Mouse (Mus musculus): ENCODE results near the gene Trim67.

- TF ChIP-seq CTCF (IDR thresholded peaks at IDR 0.05; ENCODE audit: insufficient read depth, low read length), result no peak
- no peak for TF ChIP-seq POLR2A (IDR thresholded peaks at IDR 0.05; ENCODE audit: borderline replicate concordance, extremely low read depth, low read depth, low read length)
These were observed 24.5 kb downstream of the Trim67 start for GRCm38 (mm10) chr8:124817361-124817760.

Data from lung, adult 2 months (tissue).